Mouse (Mus musculus) kidney, embryonic 14.5 days (tissue): ENCODE results near the gene Gpr18. TPM values are rescaled to one million over a fixed set of nuclear protein-coding genes. Genes with fewer than 3 reads are reported as not detected.
"Not testable (repeated sequence)": the region's sequence is repeated elsewhere in the genome, so short reads cannot be mapped to it uniquely, and the experiment has no call there.

Experiments
- ATAC-seq: fragments of 200-750 bp; cut with Nextera tagmentation; 2 replicates; pipeline ENCODE4 v1.8.0; 2017; ENCODE audit warnings: moderate number of reproducible peaks, mild to moderate bottlenecking, moderate TSS enrichment, moderate library complexity; ENCODE audit not compliant: low FRiP score, low TSS enrichment
- H3K27ac ChIP-seq: fragments of 300-500 bp; sonication (generic); 2 replicates; pipeline ENCODE4 v1.5.1; 2014; ENCODE audit warnings: low read depth, mild to moderate bottlenecking, low read length, moderate library complexity, mixed read lengths
- H3K27me3 ChIP-seq: fragments of 300-500 bp; sonication (generic); 2 replicates; pipeline ENCODE4 v1.6.1; 2014; ENCODE audit warnings: mild to moderate bottlenecking, low read length; ENCODE audit not compliant: control insufficient read depth, insufficient read depth
- H3K36me3 ChIP-seq: fragments of 300-500 bp; sonication (generic); 2 replicates; pipeline ENCODE4 v1.6.1; 2014; ENCODE audit warnings: low read length, mixed read lengths; ENCODE audit not compliant: control insufficient read depth, insufficient read depth
- H3K4me1 ChIP-seq: fragments of 300-500 bp; sonication (generic); 2 replicates; pipeline ENCODE4 v1.6.1; 2014; ENCODE audit warnings: low read length, mixed read lengths; ENCODE audit not compliant: control insufficient read depth, insufficient read depth
- H3K4me2 ChIP-seq: fragments of 300-500 bp; sonication (generic); replicated peaks from 2 replicates; pipeline ENCODE4 v1.6.1; 2014; ENCODE audit warnings: low read depth, mild to moderate bottlenecking, low read length
- H3K4me3 ChIP-seq: fragments of 300-500 bp; sonication (generic); 2 replicates; pipeline ENCODE4 v1.5.1; 2014; ENCODE audit warnings: mild to moderate bottlenecking, low read length
- H3K9ac ChIP-seq: fragments of 300-500 bp; sonication (generic); 2 replicates; pipeline ENCODE4 v1.6.1; 2014; ENCODE audit warnings: low read depth, mild to moderate bottlenecking, low read length, moderate library complexity
- H3K9me3 ChIP-seq: fragments of 300-500 bp; sonication (generic); 2 replicates; pipeline ENCODE4 v1.6.1; 2016; ENCODE audit warnings: low read length; ENCODE audit not compliant: control insufficient read depth
- WGBS: fragments of 180-500 bp; shearing (Covaris S2); extraction: QIAGEN DNeasy Blood & Tissue Kit; methylation state at CpG from one replicate; pipeline ENCODE4 v1.1.7; 2014; 5-methylcytosine and 5-hydroxymethylcytosine counted together
- polyA plus RNA-seq: library from polyadenylated mRNA; unstranded; fragments of >200 nt; fragmentation: Nextera tagmentation; extraction: Ambion mirVana; gene quantifications from 2 replicates; pipeline ENCODE4 v1.2.1, GENCODE M21; 2014

Gpr18 gene
- polyA plus RNA-seq, 1 experiment from 2014 or later: 0.42 TPM

DNA sequence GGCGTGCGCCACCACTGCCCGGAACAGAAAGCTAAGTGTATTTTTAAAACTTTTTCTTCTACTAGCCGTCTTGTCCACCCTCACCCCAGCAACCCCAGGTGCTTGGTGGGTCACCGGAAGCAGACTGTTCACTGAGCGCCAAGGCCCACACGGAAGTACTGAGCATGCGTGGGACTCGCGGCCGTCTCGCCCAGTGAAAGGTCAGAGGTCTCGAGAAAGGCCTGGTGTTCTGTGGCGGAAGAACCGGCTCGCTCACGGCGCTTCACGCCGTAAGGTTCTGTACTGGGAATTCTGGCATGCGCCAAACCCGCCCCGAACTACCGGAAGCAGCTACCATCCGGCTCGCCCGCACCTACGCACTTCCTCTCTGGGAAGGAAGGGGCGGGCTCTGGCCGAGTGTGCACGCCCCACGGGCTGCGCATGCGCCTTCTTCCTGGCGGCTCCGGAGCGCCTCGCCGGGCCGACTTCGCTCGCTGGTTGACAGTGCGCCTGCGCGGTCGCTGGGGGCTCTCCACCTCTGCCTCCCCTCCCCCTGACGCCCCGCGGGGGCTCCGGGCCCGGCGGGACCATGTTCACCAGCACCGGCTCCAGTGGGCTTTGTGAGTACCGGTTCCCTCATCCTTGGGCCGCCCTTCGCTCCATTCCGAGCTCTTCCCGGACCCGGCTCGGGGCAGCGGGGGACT is 37.3 kb downstream of the Gpr18 start, which contains the start of gene Ubac2:
Gene Ubac2, plus strand, starts transcription at position 445 of the 683 bp plus-strand sequence.
- H3K27me3 ChIP-seq: 0 out of 2 replicates have a peak, but pooled peaks cover 3% of the 10 kb centered on the region
- H3K9ac ChIP-seq: peak within 1 kb of the TSS; percentile 86
- ATAC-seq: peak; percentile 99
- no peaks in the 10 kb centered on the region for H3K36me3 ChIP-seq
- peaks cover 9% of the 10 kb centered on the region; the same call in 1 of the 2 replicates for H3K4me1 ChIP-seq
- under 1% methylated on average over 50 of the region's 61 CpGs for WGBS
- peak within 1 kb of the TSS; percentile 90 for H3K27ac ChIP-seq
- H3K9me3 ChIP-seq: no peaks in the 10 kb centered on the region
- H3K4me3 ChIP-seq: peak within 1 kb of the TSS; percentile 87
- H3K4me2 ChIP-seq: peak within 1 kb of the TSS; percentile 92

- H3K4me3 ChIP-seq: peak overlapping the region; percentile 87
- peak overlapping the region; percentile 86 for H3K9ac ChIP-seq
- peak overlapping the region; percentile 90 for H3K27ac ChIP-seq
- H3K9me3 ChIP-seq: no peaks in the 10 kb centered on the region
- ATAC-seq: no peak
- peak overlapping the region; percentile 92 for H3K4me2 ChIP-seq
- WGBS: 33% methylated on average over 8 of the region's 8 CpGs
- H3K27me3 ChIP-seq: 0 out of 2 replicates have a peak, but pooled peaks cover 3% of the 10 kb centered on the region
- peaks cover 7% of the 10 kb centered on the region; the same call in 1 of the 2 replicates for H3K4me1 ChIP-seq
- no peaks in the 10 kb centered on the region for H3K36me3 ChIP-seq
These were observed 37.9 kb downstream of the Gpr18 start for GRCm38 (mm10) chr14:121877640-121878039.

DNA sequence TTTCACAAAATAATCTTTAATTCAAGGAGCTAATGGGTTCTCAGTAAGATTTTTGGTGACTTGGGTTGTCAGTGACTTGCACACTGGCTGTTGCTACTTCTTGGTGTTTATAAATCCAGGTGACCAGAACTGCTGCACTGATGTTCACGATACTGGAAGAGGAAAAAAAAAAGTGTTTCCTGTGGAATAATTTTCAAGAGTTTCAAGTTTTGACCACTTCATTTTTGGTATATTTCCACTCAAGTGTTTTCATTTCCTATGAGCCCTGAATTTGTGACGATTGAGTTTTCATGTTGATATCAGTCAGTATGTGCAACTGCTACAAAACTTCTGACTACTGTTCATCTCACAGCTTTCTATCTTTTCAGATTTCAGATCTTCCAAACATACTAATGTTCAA is 38.7 kb downstream of the Gpr18 start:
- Histone ChIP-seq H3K36me3 (no peaks in the 10 kb centered on the region), H3K4me1 (peaks cover 7% of the 10 kb centered on the region; the same call in 1 of the 2 replicates), H3K27me3 (0 out of 2 replicates have a peak, but pooled peaks cover 3% of the 10 kb centered on the region), H3K9me3 (no peaks in the 10 kb centered on the region), H3K27ac (no peak overlapping the region), H3K4me3 (no peak overlapping the region), H3K4me2 (no peak overlapping the region), H3K9ac (no peak overlapping the region)
- WGBS: 92% methylated on average over 2 of the region's 2 CpGs
- no peak for ATAC-seq

GRCm38 (mm10) chr14:121876190-121876589 is 39.4 kb downstream of the Gpr18 start:
- not testable (repeated sequence) for H3K4me3 ChIP-seq, H3K36me3 ChIP-seq, H3K27me3 ChIP-seq, H3K27ac ChIP-seq, H3K4me2 ChIP-seq, H3K9ac ChIP-seq, ATAC-seq, H3K9me3 ChIP-seq, H3K4me1 ChIP-seq
- WGBS: 70% methylated on average over 2 of the region's 2 CpGs

GRCm38 (mm10) chr14:121873646-121874045 is 41.9 kb downstream of the Gpr18 start:
- no peak overlapping the region for H3K27ac ChIP-seq
- ATAC-seq: no peak
- 87% methylated on average over 4 of the region's 4 CpGs for WGBS
- no peaks in the 10 kb centered on the region for H3K4me1 ChIP-seq
- no peak overlapping the region for H3K9ac ChIP-seq
- no peaks in the 10 kb centered on the region for H3K36me3 ChIP-seq
- 0 out of 2 replicates have a peak, but pooled peaks cover 3% of the 10 kb centered on the region for H3K27me3 ChIP-seq
- H3K4me2 ChIP-seq: no peak overlapping the region
- no peak overlapping the region for H3K4me3 ChIP-seq
- H3K9me3 ChIP-seq: no peaks in the 10 kb centered on the region

- H3K4me3 ChIP-seq: no peak overlapping the region
- H3K9me3 ChIP-seq: no peaks in the 10 kb centered on the region
- H3K9ac ChIP-seq: no peak overlapping the region
- WGBS: 88% methylated on average over 2 of the region's 2 CpGs
- no peaks in the 10 kb centered on the region for H3K4me1 ChIP-seq
- ATAC-seq: no peak
- 0 out of 2 replicates have a peak, but pooled peaks cover 3% of the 10 kb centered on the region for H3K27me3 ChIP-seq
- no peak overlapping the region for H3K4me2 ChIP-seq
- no peaks in the 10 kb centered on the region for H3K36me3 ChIP-seq
- H3K27ac ChIP-seq: no peak overlapping the region
These were observed 42.4 kb downstream of the Gpr18 start for GRCm38 (mm10) chr14:121873172-121873571.

DNA sequence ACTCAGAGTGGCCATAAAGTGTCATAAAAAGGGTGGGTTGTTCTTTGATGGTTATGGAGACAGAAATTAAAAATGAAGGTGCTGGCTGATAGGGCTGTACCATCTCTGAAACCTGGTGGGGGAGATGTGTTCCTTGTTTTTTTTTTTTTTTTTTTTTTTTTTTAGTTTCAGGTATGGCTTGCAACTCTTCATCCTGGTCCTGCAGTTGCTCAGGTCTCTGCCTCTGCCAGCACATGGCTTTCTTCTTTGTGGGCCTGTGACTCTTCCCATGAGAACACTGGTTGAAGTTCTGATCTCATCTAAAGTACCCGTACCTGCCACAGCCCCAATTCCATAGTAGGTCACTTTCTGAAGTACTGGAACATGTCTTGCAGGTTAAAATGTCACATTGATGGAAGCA is 42.8 kb downstream of the Gpr18 start:
- 0 out of 2 replicates have a peak, but pooled peaks cover 3% of the 10 kb centered on the region for H3K27me3 ChIP-seq
- no peaks in the 10 kb centered on the region for H3K36me3 ChIP-seq
- H3K27ac ChIP-seq: no peak overlapping the region
- 90% methylated on average over 1 of the region's 1 CpGs for WGBS
- no peaks in the 10 kb centered on the region for H3K4me1 ChIP-seq
- H3K4me3 ChIP-seq: no peak overlapping the region
- no peak overlapping the region for H3K9ac ChIP-seq
- H3K9me3 ChIP-seq: no peaks in the 10 kb centered on the region
- no peak for ATAC-seq
- no peak overlapping the region for H3K4me2 ChIP-seq

GRCm38 (mm10) chr14:121869111-121869510 is 46.5 kb downstream of the Gpr18 start:
- no peak overlapping the region for H3K9ac ChIP-seq
- H3K36me3 ChIP-seq: no peaks in the 10 kb centered on the region
- H3K27ac ChIP-seq: no peak overlapping the region
- 71% methylated on average over 1 of the region's 1 CpGs for WGBS
- no peaks in the 10 kb centered on the region for H3K4me1 ChIP-seq
- no peak for ATAC-seq
- H3K4me3 ChIP-seq: no peak overlapping the region
- H3K27me3 ChIP-seq: 0 out of 2 replicates have a peak, but pooled peaks cover 3% of the 10 kb centered on the region
- no peak overlapping the region for H3K4me2 ChIP-seq
- no peaks in the 10 kb centered on the region for H3K9me3 ChIP-seq

DNA sequence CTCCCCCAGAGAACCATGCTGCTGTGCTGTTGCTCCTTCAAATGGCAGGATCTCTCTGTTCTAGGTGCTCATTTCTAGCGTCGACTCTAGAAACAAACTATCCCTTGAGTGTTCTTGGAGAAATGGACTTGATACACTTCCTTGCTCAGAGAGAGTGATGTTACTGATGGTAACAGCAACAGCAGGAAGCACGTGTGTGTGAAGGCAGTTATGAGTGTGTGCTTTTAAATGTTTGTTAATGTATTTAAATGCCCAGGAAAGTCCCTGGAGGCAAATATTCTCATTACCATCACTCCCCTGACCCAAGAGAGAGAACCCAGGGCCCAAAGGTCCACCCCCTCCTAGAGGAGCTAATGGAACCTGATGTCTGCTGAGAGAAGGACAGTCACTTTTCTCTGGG is 49.0 kb downstream of the Gpr18 start:
- Histone ChIP-seq H3K4me3 (no peak overlapping the region), H3K9ac (no peak overlapping the region), H3K4me1 (no peaks in the 10 kb centered on the region), H3K27me3 (no peaks in the 10 kb centered on the region), H3K27ac (no peak overlapping the region), H3K36me3 (no peaks in the 10 kb centered on the region), H3K9me3 (no peaks in the 10 kb centered on the region), H3K4me2 (no peak overlapping the region)
- WGBS: 64% methylated on average over 3 of the region's 3 CpGs
- no peak for ATAC-seq
